Mouse (Mus musculus): ENCODE measurements at regions not wholly inside any gene's neighbourhood (a gene's known extent, or its start where the extent isn't known, plus 50 kb on each side); places are given as distances from the start of the nearest gene placed in this dataset.

GRCm38 (mm10) chr9:41479085-41479484, 317.6 kb upstream of the Ubash3b start:
- no peak for TF ChIP-seq GATA1 (IDR thresholded peaks at IDR 0.05; ENCODE audit: low read length)
- TF ChIP-seq TAL1 (IDR thresholded peaks at IDR 0.05; ENCODE audit: low read length), result no peak
